Mouse (Mus musculus) ES-Bruce4 (cell line): ENCODE data around the gene Grin2a. TPM values are rescaled to one million over a fixed set of nuclear protein-coding genes. Genes with fewer than 3 reads are reported as not detected.

Experiments used
- H3K27ac ChIP-seq: 2 replicates; pipeline ENCODE4 v1.5.1; 2012; ENCODE audit warnings: low read length, inconsistent platforms; ENCODE audit not compliant: insufficient read depth
- H3K27me3 ChIP-seq: 2 replicates; pipeline ENCODE4 v1.6.1; 2012; ENCODE audit warnings: mild to moderate bottlenecking, low read length, inconsistent platforms; ENCODE audit not compliant: control insufficient read depth, poor library complexity, insufficient read depth, severe bottlenecking
- H3K36me3 ChIP-seq: 2 replicates; pipeline ENCODE4 v1.6.1; 2012; ENCODE audit warnings: inconsistent platforms, mild to moderate bottlenecking, low read length, moderate library complexity; ENCODE audit not compliant: control insufficient read depth, poor library complexity, insufficient read depth, severe bottlenecking
- H3K4me1 ChIP-seq: one replicate; pipeline ENCODE4 v1.8.1; 2011; ENCODE audit warnings: low read length; ENCODE audit not compliant: control insufficient read depth, insufficient read depth
- H3K4me3 ChIP-seq: 2 replicates; pipeline ENCODE4 v1.5.1; 2011; ENCODE audit warnings: low read depth, mild to moderate bottlenecking, low read length
- H3K9ac ChIP-seq: 2 replicates; pipeline ENCODE4 v1.6.1; 2012; ENCODE audit warnings: low read depth, mild to moderate bottlenecking, inconsistent platforms; ENCODE audit not compliant: poor library complexity, severe bottlenecking
- H3K9me3 ChIP-seq: replicated peaks from 2 replicates; pipeline ENCODE4 v1.6.1; 2012; ENCODE audit warnings: mild to moderate bottlenecking, low read length, inconsistent platforms; ENCODE audit not compliant: control insufficient read depth, poor library complexity, insufficient read depth, severe bottlenecking
- CTCF ChIP-seq: IDR thresholded peaks from one replicate; pipeline ENCODE4 v1.8.1; 2011; ENCODE audit warnings: low read depth, low read length
- EP300 ChIP-seq: IDR thresholded peaks from 2 replicates; pipeline ENCODE4 v1.6.1; 2011; ENCODE audit warnings: low read depth, low read length; ENCODE audit not compliant: insufficient read depth
- POLR2A ChIP-seq: IDR thresholded peaks from one replicate; pipeline ENCODE4 v1.8.1; 2011; ENCODE audit warnings: low read length; ENCODE audit not compliant: insufficient read depth
- polyA plus RNA-seq: library from polyadenylated mRNA; stranded (reverse); fragments of >200 nt; gene quantifications from 2 replicates; pipeline ENCODE4 v1.2.4, GENCODE M21; 2011; ENCODE audit warnings: low read depth; ENCODE audit not compliant: missing spikeins, insufficient read depth, insufficient read length

Gene Grin2a
- polyA plus RNA-seq, 1 experiment: 0.39 TPM

GRCm38 (mm10) chr16:9985041-9985440, 10.3 kb downstream of the Grin2a start:
- H3K9ac ChIP-seq: no peak overlapping the region
- H3K9me3 ChIP-seq: no peaks in the 10 kb centered on the region
- no peaks in the 10 kb centered on the region for H3K27me3 ChIP-seq
- TF ChIP-seq POLR2A (no peak), CTCF (no peak), EP300 (no peak)
- no peak overlapping the region for H3K4me3 ChIP-seq
- no peak overlapping the region for H3K27ac ChIP-seq
- H3K36me3 ChIP-seq: no peaks in the 10 kb centered on the region
- no peaks in the 10 kb centered on the region for H3K4me1 ChIP-seq

DNA sequence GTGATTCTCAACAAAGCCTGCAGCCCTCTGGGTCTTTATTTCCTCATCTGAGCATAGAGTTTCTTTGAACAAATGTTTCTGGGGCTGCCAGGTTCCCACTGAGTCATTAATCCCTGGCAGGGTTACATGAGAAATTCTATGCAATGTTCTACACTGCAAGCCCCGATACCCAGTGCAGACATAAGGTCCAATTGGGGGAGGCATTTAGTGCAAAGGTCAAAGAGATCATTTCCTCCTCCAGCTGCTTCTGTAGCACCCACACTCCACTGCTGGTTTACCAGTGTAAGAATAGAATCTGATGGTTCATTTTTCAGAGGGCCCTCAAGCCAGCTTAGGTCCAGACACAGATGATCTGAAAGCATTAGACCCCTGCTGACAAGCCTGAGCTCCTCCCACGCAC, 14.7 kb downstream of the Grin2a start:
- Histone ChIP-seq H3K36me3 (no peaks in the 10 kb centered on the region), H3K4me1 (no peaks in the 10 kb centered on the region), H3K27ac (no peak overlapping the region), H3K4me3 (no peak overlapping the region), H3K27me3 (no peaks in the 10 kb centered on the region), H3K9me3 (no peaks in the 10 kb centered on the region), H3K9ac (no peak overlapping the region)
- TF ChIP-seq POLR2A: no peak
- TF ChIP-seq EP300: no peak
- TF ChIP-seq CTCF: no peak

DNA sequence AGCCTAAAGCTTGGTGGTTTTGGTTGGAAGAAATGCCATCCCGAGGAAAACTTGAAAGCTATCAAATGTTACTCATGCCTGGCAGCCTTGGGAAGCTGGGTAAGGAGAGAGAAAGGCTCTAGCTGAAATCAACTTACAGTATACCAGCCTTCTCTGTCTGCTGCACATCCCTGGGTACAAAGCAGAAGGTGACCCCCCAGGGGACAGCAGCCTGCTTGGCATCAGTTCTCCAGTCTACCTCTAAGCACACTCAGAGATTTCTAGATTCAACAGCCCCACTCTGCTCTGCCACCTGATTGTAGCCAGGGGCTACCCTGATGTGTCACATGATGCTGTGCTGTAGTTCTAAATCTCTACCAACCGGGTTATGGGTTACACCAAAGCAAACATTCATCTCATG, 17.2 kb downstream of the Grin2a start:
- H3K4me3 ChIP-seq: no peak overlapping the region
- H3K36me3 ChIP-seq: no peaks in the 10 kb centered on the region
- no peak overlapping the region for H3K27ac ChIP-seq
- no peak overlapping the region for H3K9ac ChIP-seq
- no peaks in the 10 kb centered on the region for H3K4me1 ChIP-seq
- H3K9me3 ChIP-seq: no peaks in the 10 kb centered on the region
- TF ChIP-seq POLR2A (no peak), EP300 (no peak), CTCF (no peak)
- H3K27me3 ChIP-seq: no peaks in the 10 kb centered on the region; the same call in 1 of the 2 replicates

- H3K36me3 ChIP-seq: no peaks in the 10 kb centered on the region
- no peak overlapping the region for H3K9ac ChIP-seq
- H3K4me3 ChIP-seq: no peak overlapping the region
- TF ChIP-seq EP300 (no peak), CTCF (no peak), POLR2A (no peak)
- H3K27ac ChIP-seq: no peak overlapping the region
- H3K9me3 ChIP-seq: no peaks in the 10 kb centered on the region
- H3K4me1 ChIP-seq: peaks cover 2% of the 10 kb centered on the region
- H3K27me3 ChIP-seq: no peaks in the 10 kb centered on the region; the same call in 1 of the 2 replicates
Measured at GRCm38 (mm10) chr16:9972705-9973104, 22.7 kb downstream of the Grin2a start.

DNA sequence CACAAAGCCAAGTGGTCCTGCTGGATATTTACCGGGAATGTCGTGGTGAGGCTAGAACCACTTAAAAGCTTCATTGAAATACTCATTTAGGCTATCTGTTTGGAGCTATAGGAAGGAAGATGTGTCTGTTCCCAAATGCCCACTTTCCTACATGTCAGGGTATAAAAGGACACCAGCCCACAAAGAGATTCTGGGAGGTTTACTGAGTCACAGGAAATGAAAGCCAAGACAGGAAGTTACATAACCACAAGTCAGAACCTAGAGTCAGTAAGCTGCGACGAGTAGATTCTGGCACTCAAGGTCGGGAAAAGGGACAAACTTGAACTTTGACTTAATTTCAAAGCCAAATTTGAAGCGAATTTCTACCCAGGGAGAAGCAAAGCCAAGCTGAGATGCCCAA, 30.9 kb downstream of the Grin2a start:
- no peak overlapping the region for H3K27ac ChIP-seq
- H3K4me3 ChIP-seq: no peak overlapping the region
- H3K4me1 ChIP-seq: peaks cover 2% of the 10 kb centered on the region
- H3K27me3 ChIP-seq: no peaks in the 10 kb centered on the region
- H3K9ac ChIP-seq: no peak overlapping the region
- H3K36me3 ChIP-seq: no peaks in the 10 kb centered on the region
- H3K9me3 ChIP-seq: no peaks in the 10 kb centered on the region
- TF ChIP-seq POLR2A: no peak
- no peak for TF ChIP-seq CTCF
- no peak for TF ChIP-seq EP300

DNA sequence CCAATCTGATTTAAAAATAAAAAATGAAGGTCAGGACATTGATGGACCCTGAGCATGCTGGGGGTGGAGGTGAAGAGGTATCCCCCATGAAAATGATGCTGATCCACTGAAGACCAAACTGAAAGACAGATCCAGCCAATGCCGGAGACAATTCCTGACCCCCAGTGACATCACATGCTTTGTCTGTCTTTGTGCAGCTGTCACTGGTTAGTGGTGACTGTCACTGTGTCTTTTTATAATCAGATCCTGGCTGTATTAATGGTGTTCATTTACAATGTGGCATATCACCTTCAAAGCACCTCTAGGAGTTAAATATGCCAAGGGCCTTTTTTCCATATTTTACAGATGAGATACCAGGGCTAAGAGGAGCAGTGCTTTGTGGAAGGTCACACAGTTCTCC, 32.9 kb downstream of the Grin2a start:
- Histone ChIP-seq H3K27ac (no peak overlapping the region), H3K27me3 (no peaks in the 10 kb centered on the region), H3K4me1 (no peaks in the 10 kb centered on the region), H3K9me3 (no peaks in the 10 kb centered on the region), H3K36me3 (no peaks in the 10 kb centered on the region), H3K9ac (no peak overlapping the region), H3K4me3 (no peak overlapping the region)
- TF ChIP-seq POLR2A: no peak
- TF ChIP-seq EP300: no peak
- TF ChIP-seq CTCF: no peak
